Comparison of ENCODE assay signal across 8 mouse cellular contexts in genomic region chr13:74167057-74167413, GRCm38 (mm10). TPM values are rescaled to one million over a fixed set of nuclear protein-coding genes. Genes with fewer than 3 reads are reported as not detected.
DNase-seq lines count a peak whose midpoint lies in the region; ATAC-seq and TF ChIP-seq lines count a peak whose summit lies in the region.

No protein-coding gene starts in this region.

- peak overlapping the region; percentile 45 for H3K9ac ChIP-seq in MEL (ENCODE audit: control insufficient read depth, low read depth, low read length, poor library complexity, severe bottlenecking)
- peak overlapping the region; percentile 76 for H3K9ac ChIP-seq in heart, embryonic 16.5 days (ENCODE audit: low read length)
- H3K9ac ChIP-seq in liver, embryonic 16.5 days (ENCODE audit: low read depth, low read length), result peak overlapping the region; percentile 56

- ATAC-seq in erythroblast, adult 5-6 weeks (replicated peaks; ENCODE audit: low FRiP score, poor library complexity, severe bottlenecking), result no peak
- ATAC-seq in heart, embryonic 16.5 days (replicated peaks; ENCODE audit: extremely low read depth, insufficient read depth, low FRiP score), result no peak
- ATAC-seq in liver, embryonic 16.5 days (ENCODE audit: low read depth), result no peak
- ATAC-seq in erythroid progenitor cell, adult 5-6 weeks (replicated peaks; ENCODE audit: low FRiP score, poor library complexity, severe bottlenecking), result no peak

- WGBS in heart, embryonic 16.5 days, result 10% methylated on average over 9 of the region's 9 CpGs
- WGBS in liver, embryonic 16.5 days (ENCODE audit: insufficient replicate concordance), result 8% methylated on average over 9 of the region's 9 CpGs

- H3K9me3 ChIP-seq in erythroblast, embryonic 14.5 days (ENCODE audit: control insufficient read depth, low read length), result no peaks in the 10 kb centered on the region
- no peaks in the 10 kb centered on the region for H3K9me3 ChIP-seq in MEL (replicated peaks; ENCODE audit: insufficient read depth, low read length)
- H3K9me3 ChIP-seq in heart, embryonic 16.5 days (replicated peaks; ENCODE audit: control insufficient read depth, low read length), result no peaks in the 10 kb centered on the region
- H3K9me3 ChIP-seq in liver, embryonic 16.5 days (replicated peaks; ENCODE audit: control insufficient read depth, low read length), result no peaks in the 10 kb centered on the region

- TF ChIP-seq RAD21 in MEL (IDR thresholded peaks at IDR 0.05; ENCODE audit: low read depth, low read length), result no peak

- no peak for DNase-seq in MEL (ENCODE audit: low read depth, low spot score)
- DNase-seq in B cell, adult 2 months, result no peak
- no peak for DNase-seq in cerebellum, adult 18-20 months

- no peak overlapping the region for H3K27ac ChIP-seq in MEL (ENCODE audit: control insufficient read depth, low read depth, low read length)
- no peak overlapping the region for H3K27ac ChIP-seq in heart, embryonic 16.5 days (ENCODE audit: low read length)
- H3K27ac ChIP-seq in liver, embryonic 16.5 days (ENCODE audit: low read length), result no peak overlapping the region

- TF ChIP-seq EP300 in MEL (IDR thresholded peaks at IDR 0.05; ENCODE audit: low read depth in 1 of 2, low read length in 2 of 2), result no peak

- H3K4me2 ChIP-seq in heart, embryonic 16.5 days (ENCODE audit: low read depth, low read length), result peak overlapping the region; percentile 86
- H3K4me2 ChIP-seq in liver, embryonic 16.5 days (ENCODE audit: low read depth, low read length), result peak overlapping the region; percentile 70

- no peaks in the 10 kb centered on the region for H3K27me3 ChIP-seq in erythroblast, embryonic 14.5 days (ENCODE audit: control insufficient read depth)
- H3K27me3 ChIP-seq in MEL (ENCODE audit: control insufficient read depth in 1 of 2, insufficient read depth in 2 of 2, low read length in 2 of 2), result peaks cover 0 to under 1% of the 10 kb centered on the region in 2 experiments; a peak in 2 of 4 replicates
- no peaks in the 10 kb centered on the region for H3K27me3 ChIP-seq in heart, embryonic 16.5 days (ENCODE audit: control insufficient read depth, insufficient read depth, low read length)
- H3K27me3 ChIP-seq in liver, embryonic 16.5 days (ENCODE audit: control insufficient read depth, insufficient read depth, low read depth, low read length), result no peaks in the 10 kb centered on the region

- no peak for TF ChIP-seq CTCF in MEL (IDR thresholded peaks at IDR 0.05 in 2 of 3, conservative IDR thresholded peaks at IDR 0.05 in 1 of 3; ENCODE audit: control insufficient read depth in 1 of 3, insufficient read depth in 1 of 3, low read depth in 2 of 3, low read length in 3 of 3, poor library complexity in 1 of 3, severe bottlenecking in 1 of 3)

- H3K79me2 ChIP-seq in MEL (ENCODE audit: control insufficient read depth, insufficient read depth, low read length, poor library complexity), result no peaks in the 10 kb centered on the region

- no peak for TF ChIP-seq POLR2A in MEL (IDR thresholded peaks at IDR 0.05; ENCODE audit: control insufficient read depth in 1 of 2, insufficient read depth in 1 of 2, low read depth in 1 of 2, low read length in 2 of 2, poor library complexity in 1 of 2)

- peak overlapping the region; percentile 51 for H3K4me3 ChIP-seq in erythroblast, embryonic 14.5 days (replicated peaks)
- H3K4me3 ChIP-seq in MEL (ENCODE audit: control insufficient read depth in 1 of 2, insufficient read depth in 1 of 2, low read depth in 2 of 2, low read length in 2 of 2), result peak overlapping the region; percentile 45 to 68; a peak in 3 of 4 replicates
- peak overlapping the region; percentile 64 for H3K4me3 ChIP-seq in heart, embryonic 16.5 days (ENCODE audit: low read length)
- peak overlapping the region; percentile 57 for H3K4me3 ChIP-seq in liver, embryonic 16.5 days (ENCODE audit: low read depth, low read length)

- peaks cover 18% of the 10 kb centered on the region for H3K4me1 ChIP-seq in erythroblast, embryonic 14.5 days (ENCODE audit: control insufficient read depth)
- no peaks in the 10 kb centered on the region for H3K4me1 ChIP-seq in MEL (ENCODE audit: control insufficient read depth in 1 of 2, insufficient read depth in 2 of 2, low read length in 2 of 2)
- peaks cover 10% of the 10 kb centered on the region for H3K4me1 ChIP-seq in heart, embryonic 16.5 days (ENCODE audit: control insufficient read depth, insufficient read depth, low read length)
- peaks cover 10% of the 10 kb centered on the region for H3K4me1 ChIP-seq in liver, embryonic 16.5 days (ENCODE audit: control insufficient read depth, low read depth, low read length)

- H3K36me3 ChIP-seq in erythroblast, embryonic 14.5 days (ENCODE audit: control insufficient read depth), result peaks cover 24% of the 10 kb centered on the region
- no peaks in the 10 kb centered on the region; a peak in 1 of 4 replicates for H3K36me3 ChIP-seq in MEL (ENCODE audit: control insufficient read depth in 1 of 2, insufficient read depth in 2 of 2, low read length in 2 of 2)
- peaks cover 19% of the 10 kb centered on the region for H3K36me3 ChIP-seq in heart, embryonic 16.5 days (ENCODE audit: control insufficient read depth, insufficient read depth)
- peaks cover 7% of the 10 kb centered on the region for H3K36me3 ChIP-seq in liver, embryonic 16.5 days (ENCODE audit: control insufficient read depth, insufficient read depth)

TF ChIP-seq in MEL, 35 proteins besides CTCF, POLR2A, EP300 and RAD21:
- no peak for TF ChIP-seq UBTF (IDR thresholded peaks at IDR 0.05; ENCODE audit: borderline replicate concordance, insufficient read depth, low read depth, low read length)
- no peak for TF ChIP-seq JUND (IDR thresholded peaks at IDR 0.05; ENCODE audit: low read depth, low read length)
- no peak for TF ChIP-seq GATA1 (IDR thresholded peaks at IDR 0.05; ENCODE audit: low read depth, low read length)
- no peak for TF ChIP-seq TBP (IDR thresholded peaks at IDR 0.05; ENCODE audit: low read depth, low read length)
- no peak for TF ChIP-seq SMC3 (IDR thresholded peaks at IDR 0.05; ENCODE audit: low read depth, low read length)
- no peak for TF ChIP-seq BHLHE40 (IDR thresholded peaks at IDR 0.05; ENCODE audit: borderline replicate concordance, low read depth, low read length)
- no peak for TF ChIP-seq MAFK (IDR thresholded peaks at IDR 0.05; ENCODE audit: borderline replicate concordance, low read depth, low read length)
- no peak for TF ChIP-seq ZKSCAN1 (IDR thresholded peaks at IDR 0.05; ENCODE audit: low read depth, low read length)
- TF ChIP-seq MEF2A (IDR thresholded peaks at IDR 0.05; ENCODE audit: extremely low read depth, insufficient replicate concordance, low read depth, low read length, poor library complexity, severe bottlenecking), result no peak
- TF ChIP-seq ZC3H11A (IDR thresholded peaks at IDR 0.05; ENCODE audit: low read depth, low read length), result no peak
- no peak for TF ChIP-seq CHD1 (IDR thresholded peaks at IDR 0.05; ENCODE audit: low read depth, low read length)
- TF ChIP-seq MAX (IDR thresholded peaks at IDR 0.05; ENCODE audit: low read length), result no peak
- no peak for TF ChIP-seq KAT2A (conservative IDR thresholded peaks at IDR 0.05; ENCODE audit: low read depth, low read length)
- TF ChIP-seq POLR2AphosphoS2 (IDR thresholded peaks at IDR 0.05; ENCODE audit: low read length), result no peak
- no peak for TF ChIP-seq USF2 (IDR thresholded peaks at IDR 0.05; ENCODE audit: borderline replicate concordance in 1 of 2, insufficient read depth in 1 of 2, low read depth in 1 of 2, low read length in 2 of 2)
- TF ChIP-seq ETS1 (IDR thresholded peaks at IDR 0.05; ENCODE audit: low read depth, low read length), result no peak
- TF ChIP-seq MAZ (IDR thresholded peaks at IDR 0.05; ENCODE audit: low read depth, low read length), result no peak
TF ChIP-seq in MEL: peak in this region for 0.

RNA-seq across cellular contexts. Expression of gene Exoc3, which starts 41.5 kb away (rescaled TPM):
- polyA plus RNA-seq in erythroblast, embryonic 14.5 days (2012), result 1.8 and 6.1 TPM in 2 replicates
- 2.1 and 10.4 TPM in 2 replicates for total RNA-seq in erythroblast, adult 5-6 weeks (2015; ENCODE audit: low replicate concordance)
- total RNA-seq in erythroblast, adult 5-6 weeks (2017; ENCODE audit: low replicate concordance), result 12.4 and 18.0 TPM in 2 replicates
- 23.3 and 24.2 TPM in 2 replicates for total RNA-seq in MEL (2012; rRNA removed)
- 100 to 1,000 TPM in 1 of 2 experiments, 10 to 100 TPM in 1; 35.4 to 145 TPM for polyA plus RNA-seq in MEL (2012; ENCODE audit: insufficient read depth in 1 of 2, insufficient read length in 2 of 2, low read depth in 1 of 2, low replicate concordance in 2 of 2, missing spikeins in 1 of 2)
- polyA plus RNA-seq in heart, embryonic 16.5 days (2015; fragmentation: Nextera tagmentation; extraction: Ambion mirVana), result 61.9 and 65.7 TPM in 2 replicates
- 21.2 and 24.8 TPM in 2 replicates for polyA plus RNA-seq in liver, embryonic 16.5 days (2015; fragmentation: Nextera tagmentation; extraction: Ambion mirVana)
- 11.5 and 30.6 TPM in 2 replicates for total RNA-seq in erythroid progenitor cell, adult 5-6 weeks (2015; ENCODE audit: low replicate concordance)
- total RNA-seq in erythroid progenitor cell, adult 5-6 weeks (2017; ENCODE audit: low replicate concordance), result 25.2 and 27.9 TPM in 2 replicates

RNA-seq across cellular contexts. Expression of gene Slc9a3, which starts 45.8 kb away (rescaled TPM):
- polyA plus RNA-seq in erythroblast, embryonic 14.5 days (2012), result not detected in 2 replicates
- not detected in 2 replicates for total RNA-seq in erythroblast, adult 5-6 weeks (2015; ENCODE audit: low replicate concordance)
- not detected in 2 replicates for total RNA-seq in erythroblast, adult 5-6 weeks (2017; ENCODE audit: low replicate concordance)
- 0.04 TPM in 1 of 2 replicates, not detected in the other for total RNA-seq in MEL (2012; rRNA removed)
- polyA plus RNA-seq in MEL (2012; ENCODE audit: insufficient read depth in 1 of 2, insufficient read length in 2 of 2, low read depth in 1 of 2, low replicate concordance in 2 of 2, missing spikeins in 1 of 2), result not detected
- 0.22 TPM in 1 of 2 replicates, not detected in the other for polyA plus RNA-seq in heart, embryonic 16.5 days (2015; fragmentation: Nextera tagmentation; extraction: Ambion mirVana)
- polyA plus RNA-seq in liver, embryonic 16.5 days (2015; fragmentation: Nextera tagmentation; extraction: Ambion mirVana), result 0.02 TPM in 1 of 2 replicates, not detected in the other
- not detected in 2 replicates for total RNA-seq in erythroid progenitor cell, adult 5-6 weeks (2015; ENCODE audit: low replicate concordance)
- not detected in 2 replicates for total RNA-seq in erythroid progenitor cell, adult 5-6 weeks (2017; ENCODE audit: low replicate concordance)
